Mouse (Mus musculus) B cell, adult (primary cell): ENCODE data around the gene Gsdma3. TPM values are rescaled to one million over a fixed set of nuclear protein-coding genes. Genes with fewer than 3 reads are reported as not detected.

Source experiments
- total RNA-seq: library from RNA; stranded (reverse); gene quantifications from 4 replicates; pipeline ENCODE4 v1.2.4, GENCODE M21; 2023; ENCODE audit not compliant: inconsistent age

The Gsdma3 gene
- not detected in 4 replicates for total RNA-seq

DNA sequence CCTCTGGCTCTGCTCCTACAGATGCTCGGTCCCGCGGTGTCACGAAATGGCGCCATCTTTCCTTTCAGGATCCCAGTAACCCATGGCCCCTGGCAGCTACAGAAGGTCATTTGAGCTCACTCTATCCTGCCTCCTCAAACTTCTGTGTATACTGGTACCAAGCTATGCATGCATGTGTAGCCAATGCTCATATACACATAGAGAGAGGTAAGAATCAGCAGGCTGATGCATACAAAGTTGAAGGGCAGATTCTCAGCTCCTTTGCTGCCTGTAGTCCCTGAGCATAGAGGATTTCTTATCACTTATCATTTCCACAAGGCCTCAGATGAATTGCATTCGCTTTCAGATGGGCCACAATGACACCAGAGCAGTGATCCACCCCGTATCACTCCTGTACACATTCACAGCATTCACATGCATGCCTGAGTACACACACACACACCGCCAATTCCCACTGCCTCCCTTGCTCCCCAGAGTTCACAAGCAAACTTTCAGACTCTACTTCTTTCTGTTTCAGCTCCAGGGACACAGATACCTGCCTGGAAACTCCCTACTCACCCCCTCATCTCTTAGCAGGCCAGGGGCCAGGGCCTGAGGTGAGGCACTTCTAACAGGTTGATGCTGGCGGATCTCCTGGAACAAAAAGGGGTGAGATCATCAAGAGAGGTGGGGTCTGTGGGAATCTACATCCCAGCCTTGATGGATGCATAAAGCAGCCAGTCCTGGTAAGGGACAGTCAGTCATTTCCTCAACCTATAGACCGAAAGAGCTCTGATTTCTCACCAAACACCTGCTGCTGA is at the start of gene Gsdma3, which contains the start of gene Gm12355:
Gsdma3 (plus strand) TSS at position 750 of the 800 bp plus-strand sequence.
Gm12355 (minus strand) TSS at position 51 of the 800 bp plus-strand sequence.

DNA sequence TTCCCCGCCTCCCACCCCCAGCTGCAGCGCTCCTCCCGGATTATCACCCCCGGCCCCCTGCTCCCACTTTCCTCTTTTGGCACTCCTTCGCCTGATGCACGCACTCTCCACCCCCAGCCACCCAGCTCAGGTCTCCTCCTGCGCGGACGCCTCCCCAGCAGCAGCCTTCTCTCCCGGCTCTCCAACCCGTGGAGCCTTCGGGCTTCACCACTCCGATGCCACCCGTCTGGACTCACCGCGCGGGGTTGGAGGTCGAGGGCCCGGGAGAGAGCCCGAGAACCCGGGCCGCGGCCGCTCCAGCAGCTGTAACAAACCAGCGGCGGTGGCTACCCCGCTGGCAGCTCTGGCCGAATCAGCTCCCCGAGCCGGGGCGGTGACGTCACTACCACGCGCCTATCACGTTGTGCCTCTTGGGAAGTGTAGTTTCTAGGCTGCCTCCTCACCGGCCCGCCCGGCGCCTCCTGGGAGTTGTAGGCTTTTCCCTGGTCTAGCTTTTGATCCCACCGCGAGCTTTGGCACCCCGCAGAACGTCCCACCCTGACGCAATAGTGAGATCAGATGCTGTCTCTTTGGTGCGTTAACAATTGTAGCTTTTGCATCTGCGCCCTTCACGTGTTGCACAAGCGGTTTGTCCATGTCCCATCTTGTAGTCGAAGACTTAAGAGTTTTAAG is 39.1 kb upstream of the Gsdma3 start, which contains the start of gene Ormdl3:
Ormdl3 (minus strand) TSS at position 477 of the 672 bp plus-strand sequence.

GRCm38 (mm10) chr11:98597991-98598390 is 28.2 kb upstream of the Gsdma3 start, which contains the start of gene Lrrc3c:
TSS of gene Lrrc3c (plus strand) at chr11:98598291.

DNA sequence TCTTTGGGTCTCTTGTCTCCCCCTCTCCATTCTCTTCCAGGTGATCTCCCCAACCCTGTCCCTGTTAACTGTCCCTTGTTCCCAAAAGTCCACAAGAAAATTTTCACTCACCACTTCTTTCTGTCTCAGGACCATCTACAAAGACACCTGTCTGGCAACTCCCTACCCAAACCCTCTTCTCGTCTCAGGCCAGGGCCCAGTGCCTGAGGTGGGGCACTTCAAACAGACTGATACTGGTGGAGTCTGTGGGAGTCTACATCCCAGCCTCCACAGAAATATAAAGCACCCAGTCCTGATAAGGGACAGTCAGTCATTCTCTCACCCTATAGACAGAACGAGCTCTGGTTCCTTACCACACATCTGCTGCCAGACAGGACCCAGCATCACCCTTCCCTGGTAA is 20.3 kb downstream of the Gsdma3 start, which contains the start of gene Gsdma2:
Gsdma2 (plus strand) TSS at position 301 of the 400 bp plus-strand sequence.

DNA sequence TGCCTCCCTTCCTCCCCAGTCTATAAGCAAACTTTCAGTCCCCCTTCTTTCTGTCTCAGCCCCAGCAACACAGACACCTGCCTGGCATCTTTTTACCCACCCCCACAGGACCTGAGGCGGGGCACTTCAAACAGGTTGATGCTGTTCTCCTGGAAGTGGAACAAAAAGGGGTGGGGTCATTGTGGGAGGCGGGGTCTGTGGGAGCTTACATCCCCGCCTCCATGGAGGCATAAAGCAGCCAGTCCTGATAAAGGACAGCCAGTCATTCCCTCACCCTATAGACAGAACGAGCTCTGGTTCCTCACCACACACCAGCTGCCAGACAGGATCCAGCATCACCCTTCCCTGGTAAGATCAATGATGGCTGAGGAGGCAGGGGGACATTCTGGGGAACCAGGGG is 37.9 kb downstream of the Gsdma3 start, which contains the start of gene Gsdma:
Gsdma (plus strand) TSS at position 261 of the 400 bp plus-strand sequence.

DNA sequence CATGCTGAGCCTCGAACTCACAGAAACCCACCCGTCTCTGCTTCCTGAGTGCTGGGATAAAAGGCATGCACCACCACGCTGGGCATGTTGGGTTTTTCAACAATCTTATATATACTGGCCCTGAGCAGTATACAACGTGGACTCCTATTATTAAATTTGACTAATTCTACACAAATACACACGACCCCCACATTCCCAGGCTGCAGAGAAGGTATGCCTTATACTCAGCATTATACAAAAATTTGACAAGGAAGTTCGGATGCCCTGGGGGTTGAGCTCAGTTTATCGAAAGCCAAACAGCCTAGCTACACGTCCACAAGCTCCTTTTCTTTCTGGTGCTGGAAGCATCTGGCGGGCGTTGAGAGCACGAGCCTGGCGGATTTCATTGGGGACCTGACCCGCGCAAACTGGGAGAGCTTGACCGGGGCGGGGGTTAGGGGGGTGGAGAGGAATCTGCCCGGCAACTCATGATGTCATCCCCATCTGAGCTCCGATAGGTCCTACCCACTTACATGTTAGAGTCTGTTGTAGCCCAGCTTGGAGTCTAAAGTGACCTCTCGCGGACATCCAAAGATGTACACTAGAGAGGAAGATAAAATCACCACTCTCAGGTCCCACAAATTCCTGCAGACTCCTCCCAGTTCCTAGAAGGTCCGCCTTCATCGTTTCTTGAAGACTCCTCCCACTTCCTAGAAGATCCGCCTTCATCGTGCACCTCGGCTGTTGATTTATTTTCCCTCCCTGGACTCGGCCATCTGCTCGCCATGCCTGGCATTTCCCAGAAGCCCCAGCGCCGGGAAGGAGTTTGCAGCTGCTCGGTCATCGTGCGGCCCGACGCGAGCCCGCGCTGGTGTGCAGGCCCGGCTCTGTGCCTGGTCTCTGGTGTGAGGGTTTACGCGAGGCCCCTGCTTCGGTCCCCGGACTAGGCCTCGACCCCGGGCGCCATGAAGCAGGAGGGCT is 55.9 kb downstream of the Gsdma3 start, which contains the start of gene Psmd3:
Psmd3 (plus strand) TSS at position 769 of the 960 bp plus-strand sequence.

Other genes starting within 250 kb of the Gsdma3 start
- not detected in 4 replicates for gene Tcap, start 242.5 kb upstream of the Gsdma3 start, total RNA-seq
- gene Pnmt, start 239.9 kb upstream of the Gsdma3 start, total RNA-seq, result not detected in 4 replicates
- 7.3 to 11.8 TPM (median 9.3 TPM) in 4 replicates for gene Pgap3, start 225.9 kb upstream of the Gsdma3 start, total RNA-seq
- gene Erbb2, start 213.9 kb upstream of the Gsdma3 start, total RNA-seq, result 0.15 TPM in 1 of 4 replicates, not detected in the others
- 47.4 to 59.5 TPM (median 52.0 TPM) in 4 replicates for gene Mien1, start 187.4 kb upstream of the Gsdma3 start, total RNA-seq
- gene Grb7, start 180.0 kb upstream of the Gsdma3 start, total RNA-seq, result 0.78 to 2.0 TPM (median 1.3 TPM) in 4 replicates
- 550 to 623 TPM (median 617 TPM) in 4 replicates for gene Ikzf3, start 80.3 kb upstream of the Gsdma3 start, total RNA-seq
- 4.3 to 8.2 TPM (median 5.8 TPM) in 4 replicates for gene Zpbp2, start 75.3 kb upstream of the Gsdma3 start, total RNA-seq
- 16.5 to 19.2 TPM (median 17.5 TPM) in 4 replicates for gene Ormdl3, start 39.0 kb upstream of the Gsdma3 start, total RNA-seq
- gene Lrrc3c, start 28.1 kb upstream of the Gsdma3 start, total RNA-seq, result not detected in 4 replicates
- gene Gm12355, start 699 bp upstream of the Gsdma3 start, total RNA-seq, result 26.2 to 32.0 TPM (median 31.6 TPM) in 4 replicates
- not detected in 4 replicates for gene Gsdma2, start 20.4 kb downstream of the Gsdma3 start, total RNA-seq
- not detected in 4 replicates for gene Gsdma, start 38.0 kb downstream of the Gsdma3 start, total RNA-seq
- gene Psmd3, start 56.2 kb downstream of the Gsdma3 start, total RNA-seq, result 74.6 to 80.5 TPM (median 76.7 TPM) in 4 replicates
- 0.36 TPM in 1 of 4 replicates, not detected in the others for gene Csf3, start 74.9 kb downstream of the Gsdma3 start, total RNA-seq
- gene Med24, start 103.1 kb downstream of the Gsdma3 start, total RNA-seq, result 85.6 to 113 TPM (median 92.5 TPM) in 4 replicates
- 5.6 to 7.6 TPM (median 6.6 TPM) in 4 replicates for gene Thra, start 114.3 kb downstream of the Gsdma3 start, total RNA-seq
- 1.4 to 1.9 TPM (median 1.7 TPM) in 4 replicates for gene Nr1d1, start 149.0 kb downstream of the Gsdma3 start, total RNA-seq
- gene Msl1, start 169.2 kb downstream of the Gsdma3 start, total RNA-seq, result 125 to 131 TPM (median 128 TPM) in 4 replicates
- 88.0 to 101 TPM (median 93.5 TPM) in 4 replicates for gene Casc3, start 178.5 kb downstream of the Gsdma3 start, total RNA-seq
- 1.3 to 5.0 TPM (median 3.4 TPM) in 4 replicates for gene Rapgefl1, start 210.4 kb downstream of the Gsdma3 start, total RNA-seq
- 38.7 to 46.7 TPM (median 44.6 TPM) in 4 replicates for gene Wipf2, start 237.3 kb downstream of the Gsdma3 start, total RNA-seq